Mouse (Mus musculus): Measurements from ENCODE around the gene L3mbtl4.
"Not testable (repeated sequence)": the region's sequence is repeated elsewhere in the genome, so short reads cannot be mapped to it uniquely, and the experiment has no call there.

The L3mbtl4 gene

DNA sequence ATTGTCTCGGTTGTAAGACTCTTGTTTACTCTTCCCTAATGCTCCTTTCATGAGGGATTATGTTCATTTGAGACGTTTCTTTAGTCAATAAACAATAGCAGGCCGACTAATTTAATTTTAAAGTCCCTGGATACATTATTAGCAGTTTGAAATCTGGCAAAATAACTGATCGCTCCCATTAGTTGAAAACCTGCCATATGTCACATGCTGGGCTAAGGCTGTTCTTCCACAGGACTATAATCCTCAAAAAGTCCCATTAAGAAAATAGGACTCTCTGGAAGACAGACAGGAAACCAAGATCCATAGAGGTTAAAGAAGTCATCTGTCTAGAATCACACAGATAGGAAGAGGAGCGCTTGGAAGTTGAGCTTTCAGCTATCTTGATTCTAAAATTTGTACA lies 114.9 kb downstream of the L3mbtl4 start:
- DNase-seq (ENCODE audit: low read depth, low spot score): no peak

DNA sequence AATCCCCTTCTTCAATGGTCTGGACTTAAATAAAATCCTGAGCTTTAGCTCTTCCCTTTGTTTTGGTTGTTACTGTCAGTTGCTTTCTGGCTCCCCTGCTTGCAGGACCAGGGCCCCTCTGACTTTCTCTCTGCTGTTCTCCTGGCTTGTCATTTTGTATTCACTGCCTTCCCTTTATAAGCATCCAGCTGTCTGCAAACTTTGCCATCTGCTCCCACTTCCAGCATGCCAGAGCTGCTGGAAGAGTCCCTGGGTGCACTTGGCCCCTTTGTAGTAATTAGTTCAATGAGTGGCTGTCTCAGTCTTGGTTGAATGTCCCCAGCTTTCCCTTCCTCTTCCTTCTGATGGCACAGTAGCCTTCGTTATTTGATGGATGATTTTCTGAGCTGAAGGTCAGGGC lies 132.4 kb downstream of the L3mbtl4 start:
- no peak for DNase-seq (ENCODE audit: low read depth, low spot score)

DNA sequence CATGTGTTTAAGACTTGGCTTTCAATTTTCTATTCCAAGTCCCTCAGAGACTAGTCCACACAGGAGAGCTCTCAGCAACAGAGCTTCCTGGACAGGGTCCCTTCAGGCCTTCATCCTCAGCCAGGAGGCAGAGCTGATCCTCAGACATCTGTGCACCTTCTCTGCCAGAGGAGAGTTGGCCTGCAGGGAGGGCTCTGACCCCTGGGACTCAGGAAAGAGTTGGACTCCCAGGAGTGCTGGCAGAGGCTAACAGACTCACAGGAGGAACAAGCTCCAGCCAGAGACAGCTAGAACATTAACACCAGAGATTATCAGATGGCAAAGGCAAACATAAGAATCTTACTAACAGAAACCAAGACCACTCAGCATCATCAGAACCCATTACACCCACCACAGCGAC lies 133.5 kb downstream of the L3mbtl4 start:
- not testable (repeated sequence) for DNase-seq (ENCODE audit: low read depth, low spot score)

DNA sequence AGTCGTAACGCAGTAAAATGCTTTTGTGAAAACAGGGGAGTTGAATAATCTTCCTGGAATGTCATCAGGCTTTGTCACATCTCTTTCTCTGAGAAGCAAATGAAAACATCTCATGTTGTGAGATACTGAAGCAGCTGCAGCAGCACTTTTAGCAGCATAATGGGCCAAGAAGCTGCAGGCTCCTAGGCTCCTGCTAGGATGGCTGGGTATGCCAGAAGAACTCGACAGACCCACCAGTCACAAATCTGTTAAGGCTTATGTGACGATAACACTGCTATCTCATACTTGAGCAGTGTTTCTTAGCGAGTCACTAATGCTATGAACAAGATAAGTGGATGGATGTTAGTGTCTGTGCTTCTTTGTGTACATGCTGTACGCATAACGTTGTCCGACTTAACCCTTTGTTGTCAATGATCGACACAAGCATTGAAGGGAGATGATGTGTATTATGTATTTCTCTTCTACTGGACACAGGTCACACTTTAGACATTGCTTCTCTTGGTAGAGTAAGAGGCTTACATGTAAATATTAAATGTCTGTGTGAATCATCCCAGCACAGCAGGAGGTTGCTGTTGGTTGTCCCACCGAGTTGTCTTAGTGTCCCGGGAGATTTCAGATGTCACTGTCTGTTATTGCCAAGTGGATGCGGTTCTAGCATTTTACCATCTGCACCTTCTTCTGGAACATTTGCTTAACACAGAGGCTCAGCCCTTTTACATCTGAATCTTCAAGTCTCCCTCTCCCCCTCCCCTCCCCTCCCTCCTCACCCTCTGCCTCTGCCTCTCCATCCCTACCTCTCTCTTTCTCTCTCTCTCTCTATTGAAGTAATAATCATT lies 149.3 kb downstream of the L3mbtl4 start:
- DNase-seq (ENCODE audit: low read depth, low spot score): no peak

DNA sequence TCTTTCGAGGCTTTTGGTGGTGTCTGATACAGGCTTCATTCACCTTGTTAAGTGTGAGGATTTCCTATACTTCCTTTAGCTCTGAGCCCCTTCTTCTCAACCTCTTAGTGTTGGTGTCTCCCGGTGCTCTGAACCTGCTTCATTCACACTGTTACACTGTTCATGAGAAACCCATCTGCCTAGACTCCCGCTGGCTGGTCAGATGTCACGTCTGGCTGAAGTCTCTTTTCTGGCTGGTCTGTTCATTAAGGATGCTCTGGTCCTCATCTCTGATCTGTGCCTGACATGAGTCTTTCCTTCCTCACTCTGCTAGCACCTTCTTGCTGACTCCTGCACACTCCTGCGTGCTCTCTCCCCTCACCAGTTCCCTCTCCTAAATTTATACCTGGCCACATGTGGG lies 160.0 kb downstream of the L3mbtl4 start:
- DNase-seq (ENCODE audit: low read depth, low spot score): no peak

DNA sequence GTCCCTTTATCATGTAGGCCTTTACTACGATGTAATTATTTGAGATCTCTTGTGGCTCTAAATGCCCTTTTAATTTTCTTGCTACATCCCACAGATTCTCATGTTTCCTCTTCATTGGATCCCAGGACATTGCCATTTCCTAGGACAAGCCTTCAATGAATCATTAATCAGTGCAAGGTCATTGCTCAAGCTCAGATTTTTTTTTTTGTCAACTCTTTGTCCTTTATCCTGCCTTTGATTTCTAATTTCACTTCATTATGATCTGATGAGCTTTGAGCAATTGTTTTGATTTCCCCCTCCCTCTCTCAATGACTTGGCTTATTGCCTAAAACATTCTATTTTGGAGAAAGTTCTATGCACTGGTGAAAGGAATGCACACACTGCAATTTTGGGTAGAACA lies 177.3 kb downstream of the L3mbtl4 start:
- DNase-seq (ENCODE audit: low read depth, low spot score): no peak

DNA sequence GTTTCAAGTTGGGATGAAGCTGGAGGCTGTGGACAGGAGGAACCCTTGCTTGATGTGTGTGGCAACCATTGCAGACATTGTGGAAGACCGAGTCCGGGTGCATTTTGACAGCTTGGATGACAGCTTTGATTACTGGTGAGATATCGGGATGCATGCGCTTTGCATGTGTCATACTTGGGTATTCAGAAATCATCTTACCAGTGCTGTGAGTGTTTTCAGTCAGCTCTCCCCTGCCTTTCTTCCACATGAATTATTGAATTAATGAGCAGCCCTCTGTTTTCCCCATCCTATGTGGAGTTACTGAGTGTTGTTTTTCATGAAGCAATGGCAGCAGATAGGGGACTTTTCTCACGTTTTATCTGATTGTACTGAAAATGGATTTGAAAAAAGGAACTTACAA lies 187.9 kb downstream of the L3mbtl4 start:
- DNase-seq (ENCODE audit: low read depth, low spot score): no peak

DNA sequence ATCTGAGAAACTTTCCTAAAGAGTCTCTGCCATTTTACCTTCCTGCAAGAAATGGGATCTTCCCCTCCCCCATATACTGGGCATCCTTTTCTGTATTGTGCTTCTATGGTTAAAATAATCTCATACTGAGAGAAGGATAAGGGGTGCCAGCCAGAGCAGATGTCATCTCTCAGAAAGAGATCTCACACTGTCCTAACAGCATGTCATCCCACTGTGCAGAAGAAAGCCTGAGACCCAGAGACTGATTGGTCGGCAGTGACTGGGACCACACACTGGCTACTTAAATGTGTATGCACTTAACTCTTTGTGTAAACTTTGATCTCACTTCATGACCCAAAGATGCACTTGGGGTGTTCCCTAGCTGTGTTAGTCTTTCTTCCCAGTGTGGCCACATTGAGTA lies 193.7 kb downstream of the L3mbtl4 start:
- DNase-seq (ENCODE audit: low read depth, low spot score): no peak

DNA sequence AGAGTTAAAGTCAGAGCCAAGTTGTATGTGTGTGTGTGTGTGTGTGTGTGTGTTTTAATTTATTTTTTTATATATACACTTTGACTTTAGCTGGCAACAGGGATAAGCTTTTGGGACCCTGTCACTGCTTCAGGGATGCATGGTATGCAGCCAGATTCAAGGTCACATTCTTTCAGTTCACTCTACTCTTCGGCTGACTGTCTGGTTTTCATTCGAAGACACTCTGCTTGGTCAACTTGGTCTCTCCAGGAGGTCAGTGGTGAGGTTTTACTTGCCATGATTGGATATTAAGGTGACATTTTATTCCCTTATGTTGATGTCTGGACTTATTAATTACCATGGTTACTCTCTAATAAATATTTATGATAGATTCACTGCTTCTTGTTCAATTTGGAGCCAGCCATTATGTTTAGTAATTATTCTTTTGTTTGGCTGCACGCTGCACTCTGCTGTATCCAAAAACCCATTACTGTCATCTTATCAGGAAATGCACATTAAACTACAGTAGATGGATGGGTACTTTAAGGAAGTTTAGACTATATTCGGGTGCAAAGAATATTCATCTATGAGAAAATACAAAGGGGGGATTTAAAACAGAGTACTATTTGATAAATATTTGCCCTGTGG lies 216.6 kb downstream of the L3mbtl4 start:
- no peak for DNase-seq (ENCODE audit: low read depth, low spot score)

DNA sequence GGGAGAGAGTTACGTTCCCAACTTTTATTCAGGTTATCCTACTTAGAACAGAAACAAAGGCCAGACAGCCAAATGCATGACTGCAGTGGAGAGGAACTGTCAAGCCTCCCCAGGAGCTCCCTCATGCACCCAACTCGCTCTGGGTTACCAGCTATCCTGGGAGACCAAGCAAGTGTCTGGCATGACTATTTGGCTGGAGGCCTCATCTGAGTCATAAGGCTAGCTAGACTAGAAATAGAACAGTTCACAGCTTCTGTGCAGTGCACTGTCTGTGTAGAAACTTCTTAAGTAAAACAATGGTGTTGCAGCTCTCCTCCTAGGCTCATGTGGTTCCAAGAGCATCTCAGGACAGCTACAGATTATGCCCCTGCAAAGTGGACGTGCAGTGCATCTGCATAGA lies 218.6 kb downstream of the L3mbtl4 start:
- DNase-seq (ENCODE audit: low read depth, low spot score): no peak

DNA sequence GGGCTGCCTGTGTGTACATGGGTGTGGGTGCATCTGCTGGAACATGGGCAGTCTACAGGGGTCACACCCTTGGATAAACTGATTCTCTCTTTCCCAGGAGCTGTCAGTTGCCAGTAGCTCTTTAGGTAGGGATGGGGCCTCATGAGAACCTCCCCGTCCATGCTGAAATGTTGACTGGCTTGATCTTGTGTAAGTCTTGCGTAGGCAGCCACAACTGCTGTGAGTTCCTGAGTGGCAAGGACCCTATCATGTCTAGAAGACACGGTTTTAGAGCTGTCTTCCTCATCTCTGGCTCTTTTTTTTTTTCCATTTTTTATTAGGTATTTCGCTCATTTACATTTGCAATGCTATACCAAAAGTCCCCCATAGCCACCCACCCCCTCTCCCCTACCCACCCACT lies 229.4 kb downstream of the L3mbtl4 start:
- DNase-seq (ENCODE audit: low read depth, low spot score): not testable (repeated sequence)

DNA sequence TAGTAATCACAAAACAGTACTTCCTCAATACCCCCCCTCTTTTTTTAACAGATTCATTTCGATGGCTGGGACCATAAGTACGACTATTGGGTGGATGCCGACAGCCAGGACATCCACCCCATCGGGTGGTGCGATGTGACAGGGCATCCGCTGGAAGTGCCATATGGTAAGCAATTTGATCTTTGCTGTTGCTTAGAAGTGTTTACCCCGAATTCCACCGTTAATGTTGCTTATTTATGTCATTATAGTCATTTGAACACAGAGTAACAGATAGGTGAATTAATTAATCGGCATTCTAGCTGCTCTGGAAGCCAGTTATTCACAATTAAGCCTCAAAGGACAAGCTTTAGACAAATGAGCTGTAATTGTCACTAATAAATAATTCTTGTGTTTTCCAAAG lies 286.1 kb downstream of the L3mbtl4 start:
- no peak for DNase-seq (ENCODE audit: low read depth, low spot score)

DNA sequence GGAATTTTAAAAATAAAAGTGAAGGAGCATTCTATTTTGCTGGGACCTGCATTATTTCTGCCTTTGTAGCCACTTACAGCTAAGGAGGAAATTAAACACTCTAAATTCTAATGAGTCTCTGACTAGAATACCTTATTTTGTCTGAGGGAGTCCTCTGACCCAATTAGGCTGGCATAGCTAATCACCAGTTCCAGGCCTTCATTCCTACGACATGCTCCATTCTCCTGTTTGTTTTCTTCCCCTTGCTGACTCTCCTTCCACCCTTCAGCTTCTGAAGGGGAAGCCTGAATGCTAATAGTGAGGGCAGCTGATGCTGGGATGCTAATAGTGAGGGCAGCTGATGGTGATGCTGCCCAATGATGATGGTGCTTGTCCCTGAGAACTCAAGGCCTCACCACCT lies 286.7 kb downstream of the L3mbtl4 start:
- no peak for DNase-seq (ENCODE audit: low read depth, low spot score)

DNA sequence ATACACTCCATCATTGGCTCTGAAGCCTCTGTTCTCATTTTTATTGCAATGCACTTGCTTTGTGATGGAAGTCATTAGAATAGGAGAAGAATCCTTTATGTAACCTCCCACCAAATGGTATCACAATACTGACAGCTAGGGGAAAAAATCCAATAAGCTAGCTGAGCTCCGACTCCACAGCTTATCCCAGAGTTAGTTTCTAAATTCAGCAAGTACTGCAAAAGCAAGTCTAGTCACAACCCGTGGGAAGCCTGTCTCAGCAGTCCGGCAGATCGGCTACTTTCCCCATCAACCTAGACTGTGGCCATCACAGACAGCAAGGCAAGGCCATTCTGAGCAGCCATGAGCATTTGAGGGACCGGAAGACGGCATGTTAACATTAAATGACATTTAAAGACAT lies 298.2 kb downstream of the L3mbtl4 start:
- DNase-seq (ENCODE audit: low read depth, low spot score): no peak

DNA sequence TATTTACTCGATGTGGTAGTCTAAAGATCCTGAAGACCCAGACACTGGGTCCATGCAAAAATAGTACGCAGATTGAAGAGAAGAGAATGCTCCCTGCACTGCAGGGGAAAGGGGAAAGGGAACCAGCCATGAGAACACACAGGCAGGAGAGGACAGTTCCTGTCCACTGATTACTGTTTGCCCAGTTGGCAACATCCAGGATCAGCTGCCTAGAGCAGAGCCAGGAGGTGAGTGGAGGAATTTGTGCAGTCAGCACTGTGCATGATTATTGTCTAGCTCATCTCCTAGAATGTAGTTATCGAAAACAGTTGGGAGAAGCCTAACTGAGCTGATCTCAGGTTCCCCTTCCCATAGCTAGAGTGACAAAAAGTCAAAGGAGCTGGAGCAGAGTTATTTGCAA lies 311.6 kb downstream of the L3mbtl4 start:
- no peak for DNase-seq (ENCODE audit: low read depth, low spot score)

DNA sequence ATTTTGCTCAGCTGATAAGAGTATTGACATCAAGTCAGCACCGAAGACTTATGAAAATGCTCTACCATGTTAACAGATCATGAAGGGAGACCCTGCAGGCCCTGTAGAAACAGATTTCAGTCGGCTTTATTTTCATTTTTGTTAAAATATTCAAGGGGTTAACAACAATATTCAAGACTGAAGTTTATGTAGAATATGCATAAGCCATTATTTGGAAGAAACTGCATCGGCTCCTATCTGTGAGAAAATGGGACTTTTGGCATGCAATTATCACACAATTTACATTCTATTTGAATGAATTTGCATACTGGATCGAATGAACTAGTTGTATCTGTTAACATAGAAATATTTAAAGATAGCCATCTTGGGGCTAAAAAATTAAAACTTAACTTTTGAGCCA lies 318.0 kb downstream of the L3mbtl4 start:
- DNase-seq (ENCODE audit: low read depth, low spot score): no peak

DNA sequence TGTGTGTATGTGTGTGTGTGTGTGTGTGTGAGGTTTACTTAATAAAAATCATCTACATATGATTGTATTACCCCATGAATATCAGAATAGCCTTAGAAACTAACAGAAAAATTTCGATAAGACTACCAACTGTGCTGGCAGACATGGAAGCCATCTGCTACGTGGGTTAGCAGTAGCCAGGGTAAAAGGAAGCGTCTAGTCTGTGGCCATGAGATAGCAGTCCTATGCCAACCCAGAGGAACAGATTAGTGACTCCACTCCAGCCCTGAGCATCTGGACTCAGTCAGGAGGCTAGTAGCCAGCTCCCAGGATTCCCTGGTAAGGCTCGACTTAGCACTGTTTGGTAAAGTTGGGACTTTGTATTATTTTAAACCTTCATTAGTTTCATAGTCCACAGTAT lies 329.1 kb downstream of the L3mbtl4 start:
- no peak for DNase-seq (ENCODE audit: low read depth, low spot score)

DNA sequence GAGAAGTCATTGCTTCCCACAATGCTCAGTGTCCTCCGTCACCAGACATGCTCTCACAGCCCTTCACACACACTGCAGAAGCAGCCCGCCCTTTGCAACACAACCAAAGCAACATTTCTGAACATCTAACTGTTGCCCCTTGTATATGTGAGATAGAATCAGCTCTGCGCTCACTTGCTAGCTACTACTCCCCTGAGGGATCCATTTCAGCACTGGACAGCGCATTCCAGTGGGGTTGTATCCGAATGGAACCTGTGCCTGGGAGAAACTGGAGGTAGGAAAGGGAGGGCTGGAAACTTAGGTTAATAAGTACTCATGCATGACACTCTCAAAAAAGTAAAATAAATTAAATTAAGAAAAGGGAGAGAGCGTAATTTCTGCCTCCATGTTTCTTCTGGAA lies 334.1 kb downstream of the L3mbtl4 start:
- peak; percentile 44 for DNase-seq (ENCODE audit: low read depth, low spot score)

DNA sequence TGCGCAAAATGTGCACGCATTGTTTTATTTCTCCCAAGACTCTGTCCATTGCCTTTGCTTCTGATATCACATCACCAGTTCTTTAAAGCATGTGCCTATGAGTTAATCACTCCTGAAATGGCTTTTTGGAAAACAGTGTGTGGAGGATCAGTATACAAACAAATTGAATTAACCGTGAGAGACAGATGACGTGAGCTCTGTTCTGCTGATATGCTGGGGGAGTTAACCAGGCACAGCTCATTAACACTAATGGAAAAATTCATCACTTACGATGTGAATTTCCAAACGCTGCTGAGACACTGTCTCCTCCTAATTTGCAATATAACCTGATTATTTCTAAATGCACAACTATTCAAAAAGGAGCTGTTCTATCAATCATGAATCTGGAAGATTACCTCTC lies 337.6 kb downstream of the L3mbtl4 start:
- no peak for DNase-seq (ENCODE audit: low read depth, low spot score)

DNA sequence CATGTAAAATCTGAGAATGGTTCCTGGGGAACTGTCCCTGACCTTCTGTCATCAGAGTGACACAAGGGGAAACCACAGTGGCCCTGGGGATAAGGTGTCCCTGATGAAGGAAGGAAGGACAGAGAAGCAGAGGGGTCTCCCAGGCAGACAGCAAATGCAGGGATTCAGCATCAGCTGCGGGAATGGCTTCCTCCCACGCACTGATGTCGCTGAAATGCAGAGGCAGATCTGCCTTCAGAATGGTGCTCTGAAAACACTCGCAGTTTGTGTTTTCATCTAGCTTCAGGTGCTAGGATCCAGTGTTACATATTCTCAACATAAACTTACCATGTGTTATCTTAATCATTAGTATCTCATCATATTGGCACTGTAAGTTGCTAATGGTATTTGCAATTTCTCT lies 351.7 kb downstream of the L3mbtl4 start:
- DNase-seq (ENCODE audit: low read depth, low spot score): no peak

DNA sequence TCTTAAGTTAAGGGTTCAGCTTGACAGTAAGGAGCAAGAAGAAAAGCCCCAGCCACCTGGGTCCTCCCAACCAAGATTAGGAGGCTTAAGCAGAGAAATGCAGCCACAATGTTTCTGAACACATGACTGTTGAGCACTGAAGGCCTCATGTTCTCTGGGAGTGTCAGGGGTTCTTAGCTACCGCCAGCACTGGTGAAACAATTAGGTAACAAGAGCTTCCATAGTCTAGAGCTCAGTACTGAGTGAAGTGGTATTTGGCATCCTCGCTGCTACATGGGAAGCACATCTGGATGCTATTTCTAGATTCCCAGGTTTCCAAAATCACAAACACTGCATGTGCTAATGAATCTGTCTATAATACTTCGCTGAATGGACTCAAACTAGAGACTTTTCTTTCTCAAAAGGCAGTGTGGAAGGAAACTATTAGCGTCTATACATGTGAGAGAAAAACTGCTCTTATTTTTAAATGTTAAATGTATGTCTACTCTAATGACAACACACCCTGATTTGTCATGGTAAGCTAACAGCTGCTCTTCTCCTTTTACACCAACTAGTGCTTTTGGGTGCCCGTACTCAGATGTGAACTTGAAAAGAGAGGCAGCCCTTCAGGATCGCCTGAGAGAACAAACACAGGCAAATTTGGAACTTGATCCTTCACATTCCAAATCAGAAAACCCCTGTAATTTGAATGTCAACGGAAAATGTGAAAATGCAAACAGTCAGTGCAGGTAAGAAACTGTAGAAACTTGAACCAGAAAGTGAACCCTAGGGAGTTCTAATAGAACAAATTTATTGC lies 356.2 kb downstream of the L3mbtl4 start:
- DNase-seq (ENCODE audit: low read depth, low spot score): no peak

DNA sequence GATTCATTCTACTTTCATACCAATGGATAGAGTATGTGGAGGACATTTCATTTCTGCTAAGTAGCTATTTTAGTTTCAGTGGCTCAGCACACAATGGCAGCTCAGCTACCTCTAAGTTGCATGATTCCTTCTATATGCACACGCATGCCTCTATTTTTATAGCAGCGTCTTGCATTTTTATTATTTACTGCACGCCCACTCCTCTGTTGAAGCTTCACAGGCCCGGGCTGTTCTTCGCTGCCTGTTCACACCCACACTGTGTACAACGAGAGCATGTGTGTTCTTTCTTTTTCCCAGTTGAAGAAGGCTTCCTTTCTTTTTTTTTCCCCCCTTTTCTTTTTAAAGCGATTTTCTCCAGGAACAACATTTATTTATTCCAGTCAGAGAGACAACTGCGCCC lies 357.8 kb downstream of the L3mbtl4 start:
- DNase-seq (ENCODE audit: low read depth, low spot score): no peak

DNA sequence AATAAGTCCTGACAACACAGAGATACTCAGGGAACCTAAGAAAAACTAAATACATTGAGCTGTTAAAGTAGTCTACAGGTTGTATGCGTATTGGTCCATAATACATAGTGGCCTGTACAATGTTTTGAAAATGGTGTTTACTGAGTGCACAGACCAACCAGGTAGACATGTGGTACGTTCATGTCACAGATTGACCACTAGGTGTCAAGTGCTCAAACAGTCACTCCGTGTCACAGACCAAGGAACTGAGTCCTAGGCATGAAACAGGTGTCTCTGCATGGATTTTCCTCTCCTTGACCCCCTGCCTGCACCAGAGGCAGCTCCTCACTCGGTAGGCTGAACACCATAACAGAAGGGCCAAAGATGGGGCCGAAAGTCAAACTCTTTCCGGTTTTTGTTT lies 366.6 kb downstream of the L3mbtl4 start:
- peak; percentile 9 for DNase-seq (ENCODE audit: low read depth, low spot score)

Measured in ZHBTc4 (cell line).